Mouse (Mus musculus) erythroblast, embryonic 14.5 days (primary cell): ENCODE results near the gene Sod3.

ENCODE experiments used
- GATA1 ChIP-seq: IDR thresholded peaks from 2 replicates; pipeline ENCODE4 v1.6.1; 2012; ENCODE audit warnings: low read length, inconsistent platforms, mixed read lengths
- TAL1 ChIP-seq: IDR thresholded peaks from 3 replicates; pipeline ENCODE4 v1.6.1; 2012; ENCODE audit warnings: low read length, inconsistent platforms, mixed read lengths

DNA sequence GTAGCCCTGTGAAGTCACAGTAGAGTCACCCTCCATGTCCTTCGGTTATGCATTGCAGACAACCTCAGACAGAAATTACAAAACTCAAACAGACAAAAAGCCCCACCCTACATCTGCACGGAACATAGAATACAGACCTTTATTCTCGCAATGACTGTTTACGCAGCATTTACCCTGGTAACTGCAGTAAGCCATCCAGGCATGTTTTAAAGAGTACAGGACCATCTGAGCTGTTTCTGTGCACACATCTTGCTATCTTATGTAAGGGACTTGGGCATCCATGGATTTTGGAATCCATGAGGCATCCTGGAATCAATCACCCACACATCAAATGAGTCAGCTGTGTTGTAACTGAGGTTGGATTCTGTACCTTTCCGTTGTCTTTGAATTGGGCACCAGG is 2.3 kb downstream of the Sod3 start:
- no peak for TF ChIP-seq TAL1
- no peak for TF ChIP-seq GATA1
